Mouse (Mus musculus) E14TG2a.4 (cell line): ENCODE data around the gene Pigo.

Experiments
- CTCF ChIP-seq: conservative IDR thresholded peaks from 2 replicates; pipeline ENCODE4 v1.5.1; 2014; ENCODE audit warnings: low read length
- NANOG ChIP-seq: IDR thresholded peaks from 2 replicates; pipeline ENCODE4 v1.6.1; 2014; ENCODE audit warnings: borderline replicate concordance, low read length, mixed read lengths
- POU5F1 ChIP-seq: IDR thresholded peaks from 2 replicates; pipeline ENCODE4 v1.6.1; 2014; ENCODE audit warnings: low read length, borderline replicate concordance

GRCm38 (mm10) chr4:43059697-43060096, 34.1 kb upstream of the Pigo start:
- no peak for TF ChIP-seq CTCF
- no peak for TF ChIP-seq POU5F1
- no peak for TF ChIP-seq NANOG
